23 mouse cellular contexts compared by ENCODE assay signal in the genomic region with DNA sequence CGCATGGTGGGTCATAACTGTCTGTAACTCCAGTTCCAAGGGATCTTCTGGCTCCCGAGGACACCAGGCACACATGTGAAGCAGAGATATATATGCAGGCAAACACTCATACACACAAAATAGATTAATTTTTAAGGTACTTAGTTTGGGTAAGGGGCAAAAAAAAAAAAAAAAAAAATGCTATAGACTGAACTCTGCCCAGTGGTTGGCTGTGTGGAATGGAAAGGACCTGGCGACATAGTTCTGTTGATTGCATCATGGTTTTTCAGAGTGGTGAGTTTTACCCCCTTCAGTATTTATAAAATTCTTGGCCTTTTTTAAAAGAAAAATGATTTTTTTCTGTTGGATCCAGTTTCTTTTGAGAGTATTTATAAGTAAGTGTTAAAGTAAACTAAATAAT. TPM values are rescaled to one million over a fixed set of nuclear protein-coding genes. Genes with fewer than 3 reads are reported as not detected.
DNase-seq lines count a peak whose midpoint lies in the region; ATAC-seq and TF ChIP-seq lines count a peak whose summit lies in the region.
"Had no signal": no experiment of that assay in that cellular context is flagged by ENCODE, and none has a peak within 500 bp of the region (broad histone marks: within the 10 kb centered on the region; RNA-seq: fewer than 3 reads in every experiment).

No protein-coding gene starts in this region.

- dilution Hi-C loops in CH12.LX (cut with MboI; ENCODE audit: extremely low pct_ligation_motif_present, extremely low pct_unique_long_range_greater_than_20kb, low sequenced_read_pairs): no loop called here

- ATAC-seq in intestine, embryonic 14.5 days (replicated peaks; ENCODE audit: low FRiP score, low TSS enrichment, low read depth): no peak
- no peak for ATAC-seq in intestine, postnatal 0 days
- ATAC-seq in liver, embryonic 12.5 days: no peak
- ATAC-seq: activated CD4-positive, CD25-positive, alpha-beta regulatory T cell, adult 4 months; forebrain, embryonic 13.5 days; forebrain, embryonic 15.5 days; forebrain, postnatal 0 days had no signal

- H3K4me3 ChIP-seq in intestine, embryonic 14.5 days (ENCODE audit: low read depth, low read length): no peak overlapping the region
- H3K4me3 ChIP-seq in intestine, postnatal 0 days (ENCODE audit: low read depth, low read length): no peak overlapping the region
- no peak overlapping the region for H3K4me3 ChIP-seq in liver, embryonic 12.5 days
- no peak overlapping the region for H3K4me3 ChIP-seq in CH12.LX (replicated peaks in 1 of 3; ENCODE audit: low read depth in 2 of 3, low read length in 2 of 3, poor library complexity in 1 of 3)
- no peak overlapping the region for H3K4me3 ChIP-seq in MEL (ENCODE audit: control insufficient read depth in 1 of 2, insufficient read depth in 1 of 2, low read depth in 2 of 2, low read length in 2 of 2)
- H3K4me3 ChIP-seq: embryonic facial prominence, embryonic 10.5 days; embryonic facial prominence, embryonic 12.5 days; forebrain, embryonic 13.5 days; forebrain, embryonic 15.5 days had no signal

- TF ChIP-seq RAD21 in CH12.LX (IDR thresholded peaks at IDR 0.05; ENCODE audit: low read depth, low read length): no peak
- no peak for TF ChIP-seq RAD21 in MEL (IDR thresholded peaks at IDR 0.05; ENCODE audit: low read depth, low read length)

- H3K4me2 ChIP-seq in intestine, embryonic 14.5 days (ENCODE audit: low read length): no peak overlapping the region
- H3K4me2 ChIP-seq in intestine, postnatal 0 days (replicated peaks; ENCODE audit: low read depth): no peak overlapping the region
- H3K4me2 ChIP-seq in liver, embryonic 12.5 days: peak overlapping the region; percentile 3; the same call in 1 of the 2 replicates
- H3K4me2 ChIP-seq in CH12.LX (ENCODE audit: insufficient read depth, low read depth, poor library complexity, severe bottlenecking): no peak overlapping the region
- H3K4me2 ChIP-seq: embryonic facial prominence, embryonic 12.5 days; forebrain, embryonic 13.5 days; forebrain, embryonic 15.5 days had no signal

- DNase-seq in intestine, embryonic 14.5 days (ENCODE audit: low spot score): peak; percentile 23
- DNase-seq in liver: no peak
- DNase-seq in CH12.LX (ENCODE audit: extremely low read depth): no peak
- no peak for DNase-seq in MEL (ENCODE audit: low read depth, low spot score)
- DNase-seq in left cerebral cortex, adult 9 months (ENCODE audit: low spot score in 2 of 2): no peak
- DNase-seq in T-cell, adult 2 months (ENCODE audit: low spot score): no peak
- DNase-seq: adrenal gland, adult 8-10 months; adrenal gland, postnatal 14 days; adrenal gland, postnatal 36 days; cerebellum, adult 11-12 months; cerebellum, adult 2 months; cerebellum, adult 9-10 months; cerebellum, postnatal 10 days; cerebellum, postnatal 25 days; forebrain, postnatal 0 days had no signal

- no peaks in the 10 kb centered on the region for H3K9me3 ChIP-seq in intestine, embryonic 14.5 days (ENCODE audit: control insufficient read depth, low read length)
- no peaks in the 10 kb centered on the region for H3K9me3 ChIP-seq in intestine, postnatal 0 days (ENCODE audit: control insufficient read depth)
- H3K9me3 ChIP-seq in liver, embryonic 12.5 days (replicated peaks): no peaks in the 10 kb centered on the region
- H3K9me3 ChIP-seq in CH12.LX (replicated peaks; ENCODE audit: low read length): peaks cover 3% of the 10 kb centered on the region
- no peaks in the 10 kb centered on the region for H3K9me3 ChIP-seq in MEL (replicated peaks; ENCODE audit: insufficient read depth, low read length)
- H3K9me3 ChIP-seq: embryonic facial prominence, embryonic 10.5 days; embryonic facial prominence, embryonic 12.5 days; forebrain, embryonic 13.5 days; forebrain, embryonic 15.5 days; G1E had no signal

- no peaks in the 10 kb centered on the region for H3K79me2 ChIP-seq in CH12.LX (replicated peaks; ENCODE audit: control insufficient read depth, extremely low read depth, insufficient read depth, poor library complexity, severe bottlenecking)
- no peaks in the 10 kb centered on the region for H3K79me2 ChIP-seq in MEL (ENCODE audit: control insufficient read depth, insufficient read depth, low read length, poor library complexity)

- no peak for TF ChIP-seq EP300 in CH12.LX (IDR thresholded peaks at IDR 0.05; ENCODE audit: low read length)
- TF ChIP-seq EP300 in MEL (IDR thresholded peaks at IDR 0.05; ENCODE audit: low read depth in 1 of 2, low read length in 2 of 2): no peak

- H3K36me3 ChIP-seq in intestine, embryonic 14.5 days (ENCODE audit: control insufficient read depth, insufficient read depth, low read length): peaks cover 30% of the 10 kb centered on the region
- H3K36me3 ChIP-seq in intestine, postnatal 0 days (ENCODE audit: control insufficient read depth, insufficient read depth): 0 out of 2 replicates have a peak, but pooled peaks cover 25% of the 10 kb centered on the region
- peaks cover 16% of the 10 kb centered on the region for H3K36me3 ChIP-seq in liver, embryonic 12.5 days
- peaks cover 15 to 65% of the 10 kb centered on the region in 2 experiments for H3K36me3 ChIP-seq in CH12.LX (replicated peaks in 1 of 2; ENCODE audit: control insufficient read depth in 1 of 2, insufficient read depth in 1 of 2, low read length in 1 of 2)
- peaks cover 0 to 3% of the 10 kb centered on the region in 2 experiments; a peak in 1 of 4 replicates for H3K36me3 ChIP-seq in MEL (ENCODE audit: control insufficient read depth in 1 of 2, insufficient read depth in 2 of 2, low read length in 2 of 2)

- TF ChIP-seq POLR2A in CH12.LX (IDR thresholded peaks at IDR 0.05; ENCODE audit: low read depth, low read length) (no peak), MEL (IDR thresholded peaks at IDR 0.05; ENCODE audit: control insufficient read depth in 1 of 2, insufficient read depth in 1 of 2, low read depth in 1 of 2, low read length in 2 of 2, poor library complexity in 1 of 2) (no peak)

- WGBS in intestine, embryonic 14.5 days: 89% methylated on average over 3 of the region's 3 CpGs
- WGBS in intestine, postnatal 0 days: 96% methylated on average over 3 of the region's 3 CpGs
- WGBS in liver, embryonic 12.5 days (ENCODE audit: insufficient replicate concordance): 63% methylated on average over 3 of the region's 3 CpGs

- H3K27me3 ChIP-seq in intestine, embryonic 14.5 days (replicated peaks; ENCODE audit: control insufficient read depth, insufficient read depth, low read length): no peaks in the 10 kb centered on the region
- H3K27me3 ChIP-seq in intestine, postnatal 0 days (replicated peaks; ENCODE audit: control insufficient read depth, insufficient read depth, low read length): no peaks in the 10 kb centered on the region
- no peaks in the 10 kb centered on the region for H3K27me3 ChIP-seq in liver, embryonic 12.5 days (replicated peaks)
- H3K27me3 ChIP-seq in CH12.LX (replicated peaks): no peaks in the 10 kb centered on the region
- no peaks in the 10 kb centered on the region for H3K27me3 ChIP-seq in MEL (ENCODE audit: control insufficient read depth in 1 of 2, insufficient read depth in 2 of 2, low read length in 2 of 2)
- H3K27me3 ChIP-seq: embryonic facial prominence, embryonic 12.5 days; forebrain, embryonic 13.5 days; forebrain, embryonic 15.5 days had no signal

- H3K27ac ChIP-seq in intestine, embryonic 14.5 days (ENCODE audit: low read depth): no peak overlapping the region
- H3K27ac ChIP-seq in intestine, postnatal 0 days (ENCODE audit: low read depth, low read length): no peak overlapping the region
- no peak overlapping the region for H3K27ac ChIP-seq in liver, embryonic 12.5 days
- H3K27ac ChIP-seq in CH12.LX (ENCODE audit: insufficient read depth, low read depth) (no peak overlapping the region), MEL (ENCODE audit: control insufficient read depth, low read depth, low read length) (no peak overlapping the region)
- H3K27ac ChIP-seq: embryonic facial prominence, embryonic 10.5 days; embryonic facial prominence, embryonic 12.5 days; forebrain, embryonic 13.5 days; forebrain, embryonic 15.5 days had no signal

- no peak for TF ChIP-seq CTCF in intestine, postnatal 0 days (IDR thresholded peaks at IDR 0.05; ENCODE audit: low read depth)
- TF ChIP-seq CTCF in CH12.LX (conservative IDR thresholded peaks at IDR 0.05 in 1 of 2, IDR thresholded peaks at IDR 0.05 in 1 of 2; ENCODE audit: low read depth in 2 of 2, low read length in 2 of 2): no peak
- no peak for TF ChIP-seq CTCF in MEL (IDR thresholded peaks at IDR 0.05 in 2 of 3, conservative IDR thresholded peaks at IDR 0.05 in 1 of 3; ENCODE audit: control insufficient read depth in 1 of 3, insufficient read depth in 1 of 3, low read depth in 2 of 3, low read length in 3 of 3, poor library complexity in 1 of 3, severe bottlenecking in 1 of 3)

- in situ Hi-C loops in CH12.LX (cut with MboI; ENCODE audit: low pct_ligation_motif_present, low pct_unique_long_range_greater_than_20kb, low sequenced_read_pairs): no loop called here

- H3K4me1 ChIP-seq in intestine, embryonic 14.5 days (replicated peaks; ENCODE audit: control insufficient read depth, insufficient read depth, low read length): no peaks in the 10 kb centered on the region
- H3K4me1 ChIP-seq in intestine, postnatal 0 days (replicated peaks; ENCODE audit: control insufficient read depth, insufficient read depth, low read length): no peaks in the 10 kb centered on the region
- peaks cover 30% of the 10 kb centered on the region for H3K4me1 ChIP-seq in liver, embryonic 12.5 days
- H3K4me1 ChIP-seq in CH12.LX (ENCODE audit: control insufficient read depth in 1 of 2, insufficient read depth in 2 of 2) (peaks cover 5 to 31% of the 10 kb centered on the region in 2 experiments; a peak in 3 of 4 replicates), MEL (ENCODE audit: control insufficient read depth in 1 of 2, insufficient read depth in 2 of 2, low read length in 2 of 2) (peaks cover 0 to 4% of the 10 kb centered on the region in 2 experiments; a peak in 3 of 4 replicates)
- H3K4me1 ChIP-seq: embryonic facial prominence, embryonic 10.5 days; embryonic facial prominence, embryonic 12.5 days had no signal

- H3K9ac ChIP-seq in intestine, embryonic 14.5 days (ENCODE audit: low read length): no peak overlapping the region
- H3K9ac ChIP-seq in intestine, postnatal 0 days (ENCODE audit: low read depth, low read length): no peak overlapping the region
- H3K9ac ChIP-seq in liver, embryonic 12.5 days: no peak overlapping the region
- no peak overlapping the region for H3K9ac ChIP-seq in CH12.LX (ENCODE audit: insufficient read depth, low read depth)
- H3K9ac ChIP-seq in MEL (ENCODE audit: control insufficient read depth, low read depth, low read length, poor library complexity, severe bottlenecking): no peak overlapping the region
- H3K9ac ChIP-seq: embryonic facial prominence, embryonic 12.5 days; forebrain, embryonic 13.5 days; forebrain, embryonic 15.5 days; forebrain, postnatal 0 days had no signal

RNA-seq across cellular contexts. Expression of a gene that starts 5.9 kb away (rescaled TPM):
- polyA plus RNA-seq in intestine, embryonic 14.5 days (2014; fragmentation: Nextera tagmentation; extraction: Ambion mirVana): 3.1 and 3.9 TPM in 2 replicates
- polyA plus RNA-seq in intestine, postnatal 0 days (2015; fragmentation: Nextera tagmentation; extraction: Ambion mirVana): 2.2 and 3.3 TPM in 2 replicates
- 3.4 and 4.2 TPM in 2 replicates for polyA plus RNA-seq in liver, embryonic 12.5 days (2016; fragmentation: Nextera tagmentation; extraction: Ambion mirVana)
- total RNA-seq in CH12.LX (2012; rRNA removed) (87.4 and 137 TPM in 2 replicates), CH12.LX (2014; rRNA removed) (164 and 165 TPM in 2 replicates), MEL (2012; rRNA removed) (0.13 and 0.19 TPM in 2 replicates)
- polyA plus RNA-seq in CH12.LX (2012; ENCODE audit: insufficient read length, low read depth) (138 and 140 TPM in 2 replicates), MEL (2012; ENCODE audit: insufficient read depth in 1 of 2, insufficient read length in 2 of 2, low read depth in 1 of 2, low replicate concordance in 2 of 2, missing spikeins in 1 of 2) (under 1 TPM in 1 of 2 experiments, not detected in 1; 0.18 TPM)

RNA-seq across cellular contexts. Expression of a gene that starts 5.9 kb away (rescaled TPM):
- 1.2 and 1.5 TPM in 2 replicates for polyA plus RNA-seq in intestine, embryonic 14.5 days (2014; fragmentation: Nextera tagmentation; extraction: Ambion mirVana)
- 0.17 and 0.21 TPM in 2 replicates for polyA plus RNA-seq in intestine, postnatal 0 days (2015; fragmentation: Nextera tagmentation; extraction: Ambion mirVana)
- polyA plus RNA-seq in liver, embryonic 12.5 days (2016; fragmentation: Nextera tagmentation; extraction: Ambion mirVana): 0.66 and 0.77 TPM in 2 replicates
- total RNA-seq in CH12.LX (2012; rRNA removed) (1.0 and 1.2 TPM in 2 replicates), CH12.LX (2014; rRNA removed) (2.8 and 3.8 TPM in 2 replicates), MEL (2012; rRNA removed) (0.15 and 0.46 TPM in 2 replicates)
- polyA plus RNA-seq in CH12.LX (2012; ENCODE audit: insufficient read length, low read depth) (2.9 and 6.2 TPM in 2 replicates), MEL (2012; ENCODE audit: insufficient read depth in 1 of 2, insufficient read length in 2 of 2, low read depth in 1 of 2, low replicate concordance in 2 of 2, missing spikeins in 1 of 2) (1 to 10 TPM in 1 of 2 experiments, not detected in 1; 1.2 TPM)
- total RNA-seq: adrenal gland, postnatal 14 days; forebrain, postnatal 0 days had no signal
- polyA plus RNA-seq: G1E had no signal

RNA-seq across cellular contexts. Expression of a gene that starts 12.7 kb away (rescaled TPM):
- 0.39 and 0.56 TPM in 2 replicates for polyA plus RNA-seq in intestine, embryonic 14.5 days (2014; fragmentation: Nextera tagmentation; extraction: Ambion mirVana)
- polyA plus RNA-seq in intestine, postnatal 0 days (2015; fragmentation: Nextera tagmentation; extraction: Ambion mirVana): 0.41 and 1.2 TPM in 2 replicates
- polyA plus RNA-seq in liver, embryonic 12.5 days (2016; fragmentation: Nextera tagmentation; extraction: Ambion mirVana): 4.3 and 4.6 TPM in 2 replicates
- total RNA-seq in CH12.LX (2012; rRNA removed) (10.0 and 12.0 TPM in 2 replicates), CH12.LX (2014; rRNA removed) (37.9 and 40.5 TPM in 2 replicates), MEL (2012; rRNA removed) (8.1 and 13.0 TPM in 2 replicates)
- polyA plus RNA-seq in CH12.LX (2012; ENCODE audit: insufficient read length, low read depth) (86.9 and 105 TPM in 2 replicates), MEL (2012; ENCODE audit: insufficient read depth in 1 of 2, insufficient read length in 2 of 2, low read depth in 1 of 2, low replicate concordance in 2 of 2, missing spikeins in 1 of 2) (10 to 100 TPM in 1 of 2 experiments, not detected in 1; 42.4 TPM)
- polyA plus RNA-seq: embryonic facial prominence, embryonic 10.5 days; embryonic facial prominence, embryonic 12.5 days; forebrain, embryonic 13.5 days; forebrain, embryonic 15.5 days had no signal

RNA-seq across cellular contexts. Expression of a gene that starts 32.4 kb away (rescaled TPM):
- 0.48 and 0.66 TPM in 2 replicates for polyA plus RNA-seq in intestine, embryonic 14.5 days (2014; fragmentation: Nextera tagmentation; extraction: Ambion mirVana)
- polyA plus RNA-seq in intestine, postnatal 0 days (2015; fragmentation: Nextera tagmentation; extraction: Ambion mirVana): 0.55 and 0.75 TPM in 2 replicates
- polyA plus RNA-seq in liver, embryonic 12.5 days (2016; fragmentation: Nextera tagmentation; extraction: Ambion mirVana): 0.12 TPM in 1 of 2 replicates, not detected in the other
- 0.13 TPM in 2 replicates for total RNA-seq in CH12.LX (2012; rRNA removed)
- 0.09 TPM in 1 of 2 replicates, not detected in the other for total RNA-seq in CH12.LX (2014; rRNA removed)
- polyA plus RNA-seq in CH12.LX (2012; ENCODE audit: insufficient read length, low read depth): 0.17 TPM in 1 of 2 replicates, not detected in the other
- not detected in 2 replicates for total RNA-seq in MEL (2012; rRNA removed)
- polyA plus RNA-seq in MEL (2012; ENCODE audit: insufficient read depth in 1 of 2, insufficient read length in 2 of 2, low read depth in 1 of 2, low replicate concordance in 2 of 2, missing spikeins in 1 of 2): under 1 TPM in 1 of 2 experiments, not detected in 1; 0.21 TPM
- polyA plus RNA-seq: activated CD4-positive, CD25-positive, alpha-beta regulatory T cell, adult 4 months; G1E had no signal

RNA-seq across cellular contexts. Expression of a gene that starts 54.7 kb away (rescaled TPM):
- polyA plus RNA-seq in intestine, embryonic 14.5 days (2014; fragmentation: Nextera tagmentation; extraction: Ambion mirVana): 1.5 TPM in 2 replicates
- polyA plus RNA-seq in intestine, postnatal 0 days (2015; fragmentation: Nextera tagmentation; extraction: Ambion mirVana): 1.5 and 1.7 TPM in 2 replicates
- 1.1 and 1.5 TPM in 2 replicates for polyA plus RNA-seq in liver, embryonic 12.5 days (2016; fragmentation: Nextera tagmentation; extraction: Ambion mirVana)
- total RNA-seq in CH12.LX (2012; rRNA removed) (41.6 and 49.7 TPM in 2 replicates), CH12.LX (2014; rRNA removed) (11.3 and 13.2 TPM in 2 replicates), MEL (2012; rRNA removed) (under 0.01 TPM in 1 of 2 replicates, not detected in the other)
- polyA plus RNA-seq in CH12.LX (2012; ENCODE audit: insufficient read length, low read depth) (26.6 and 27.2 TPM in 2 replicates), MEL (2012; ENCODE audit: insufficient read depth in 1 of 2, insufficient read length in 2 of 2, low read depth in 1 of 2, low replicate concordance in 2 of 2, missing spikeins in 1 of 2) (under 1 TPM in 1 of 2 experiments, not detected in 1; 0.03 TPM)
- polyA plus RNA-seq: G1E had no signal

Comparison
In these comparisons a context has a peak if more than half of its experiments do, and no peak if none do; other contexts are left out.
1. RNA of a gene that starts 5.9 kb away (polyA plus RNA-seq): 138 to 140 TPM in CH12.LX; 3.4 to 4.2 TPM in liver, embryonic 12.5 days, 3.1 to 3.9 TPM in intestine, embryonic 14.5 days, 2.2 to 3.3 TPM in intestine, postnatal 0 days and 0.18 TPM in MEL; every median in the first group is over 10 times any median in the second.